In the genomic region with DNA sequence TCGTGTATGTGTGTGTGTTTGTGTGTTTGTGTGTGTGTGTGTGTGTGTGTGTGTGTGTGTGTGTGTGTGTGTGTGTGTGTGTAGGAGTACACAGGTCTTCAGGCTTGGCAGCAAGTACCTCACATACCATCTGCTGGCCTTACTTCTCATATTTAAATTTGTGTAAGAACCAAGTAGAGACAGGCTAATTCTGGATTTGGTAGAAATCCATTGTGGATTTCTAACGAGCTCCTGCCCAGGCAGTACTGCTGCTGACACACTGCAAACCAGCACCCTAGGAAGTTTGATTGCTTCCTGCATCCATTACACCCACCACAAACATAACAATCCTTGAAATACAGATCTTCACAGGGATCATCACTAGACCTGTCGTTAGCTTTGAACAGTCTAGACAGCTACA, we compare ENCODE assay signal across 23 mouse cellular contexts. TPM values are rescaled to one million over a fixed set of nuclear protein-coding genes. Genes with fewer than 3 reads are reported as not detected.
A peak's percentile ranks its signal among the peaks of the same experiment; 100 is the strongest.
DNase-seq lines count a peak whose midpoint lies in the region; TF ChIP-seq lines count a peak whose summit lies in the region.
"Had no signal": no experiment of that assay in that cellular context is flagged by ENCODE, and none has a peak within 500 bp of the region (broad histone marks: within the 10 kb centered on the region; RNA-seq: fewer than 3 reads in every experiment).

No protein-coding gene starts in this region.

- no peak overlapping the region for H3K4me3 ChIP-seq in left cerebral cortex, adult 2 months
- H3K4me3 ChIP-seq: forebrain, embryonic 13.5 days; heart, adult 2 months; heart, embryonic 13.5 days; kidney, embryonic 15.5 days; liver, embryonic 15.5 days; lung, embryonic 15.5 days; neural tube, embryonic 12.5 days had no signal

- H3K27ac ChIP-seq in left cerebral cortex, adult 2 months: peak overlapping the region; percentile 59; the same call in 1 of the 2 replicates
- H3K27ac ChIP-seq: forebrain, embryonic 13.5 days; heart, adult 2 months; heart, embryonic 13.5 days; kidney, embryonic 15.5 days; liver, embryonic 15.5 days; lung, embryonic 15.5 days; neural tube, embryonic 12.5 days had no signal

- TF ChIP-seq CTCF in left cerebral cortex, adult 2 months (IDR thresholded peaks at IDR 0.05): no peak

- peak; percentile 16 for DNase-seq in layer of hippocampus, adult 9-11 months
- DNase-seq in layer of hippocampus, postnatal 10 days (ENCODE audit: low spot score in 2 of 2): no peak
- peak; percentile 40 to 53 for DNase-seq in frontal cortex, adult 2 months (ENCODE audit: extremely low spot score in 1 of 2, low spot score in 1 of 2)
- no peak for DNase-seq in left cerebral cortex, adult 2 months (ENCODE audit: extremely low spot score in 1 of 2, low spot score in 2 of 2)
- peak; percentile 73 for DNase-seq in telencephalon, adult 2 months (ENCODE audit: low read depth, low spot score)
- no peak for DNase-seq in ovary, postnatal 14 days (ENCODE audit: low spot score)
- DNase-seq in natural killer cell, adult 2 months (ENCODE audit: low spot score in 2 of 2): no peak
- DNase-seq: adrenal gland, adult 8-10 months; cerebellum, adult 9-10 months; gastrocnemius, postnatal 36 days; heart, adult 2 months; heart, postnatal 14 days; kidney, postnatal 36 days; liver; lung, postnatal 4 days; midbrain, embryonic 14.5 days; spleen, adult 18-20 months had no signal

- intact Hi-C loops in left cerebral cortex, adult 2 months (cut with DNase I): loop anchor here (5.0 kb wide), 1 partner anchor 36 kb away; a partner anchor contains a TSS

RNA-seq across cellular contexts. Expression of a gene that starts 35.1 kb away (rescaled TPM):
- 100 to 1,000 TPM; 528 to 569 TPM for total RNA-seq in layer of hippocampus, postnatal 10 days (2021)
- polyA plus RNA-seq in frontal cortex, adult 2 months (2012; rRNA removed): 540 and 560 TPM in 2 replicates
- 100 to 1,000 TPM; 463 to 512 TPM for total RNA-seq in left cerebral cortex, adult 2 months (2021)

Comparison
In these comparisons a context has a peak if more than half of its experiments do, and no peak if none do; other contexts are left out.
1. DNase-seq: peak in layer of hippocampus, adult 9-11 months (single experiment), frontal cortex, adult 2 months (2 of 2) and telencephalon, adult 2 months (single experiment); none in layer of hippocampus, postnatal 10 days (0 of 2), left cerebral cortex, adult 2 months (0 of 2), ovary, postnatal 14 days (single experiment) and natural killer cell, adult 2 months (0 of 2).